Mouse (Mus musculus): ENCODE data around the gene Hoxa6. TPM values are rescaled to one million over a fixed set of nuclear protein-coding genes. Genes with fewer than 3 reads are reported as not detected.

The Hoxa6 gene
- polyA plus RNA-seq, 1 experiment from 2014 or later = 9.4 TPM

- no peak for ATAC-seq
- H3K9me3 ChIP-seq (ENCODE audit: control insufficient read depth, low read length) = no peaks in the 10 kb centered on the region
- H3K27ac ChIP-seq (ENCODE audit: low read depth, low read length) = peak overlapping the region; percentile 75
- peak overlapping the region; percentile 38 for H3K4me2 ChIP-seq (ENCODE audit: low read length)
- peak overlapping the region; percentile 0; the same call in 1 of the 2 replicates for H3K4me3 ChIP-seq (ENCODE audit: low read length)
- peaks cover 45% of the 10 kb centered on the region for H3K27me3 ChIP-seq (replicated peaks; ENCODE audit: control insufficient read depth, insufficient read depth, low read length)
- no peaks in the 10 kb centered on the region for H3K36me3 ChIP-seq (ENCODE audit: control insufficient read depth, insufficient read depth, low read length)
- no peaks in the 10 kb centered on the region; the same call in 1 of the 2 replicates for H3K4me1 ChIP-seq (ENCODE audit: control insufficient read depth, insufficient read depth, low read depth, low read length)
- 5% methylated on average over 6 of the region's 6 CpGs for WGBS
- 0 out of 2 replicates have a peak overlapping the region, but pooled peaks have one; percentile 3 for H3K9ac ChIP-seq (ENCODE audit: low read depth, low read length)
Measured at GRCm38 (mm10) chr6:52184668-52185067, 23.9 kb downstream of the Hoxa6 start.

GRCm38 (mm10) chr6:52183311-52184080 lies 25.0 kb downstream of the Hoxa6 start:
- no peak for ATAC-seq
- WGBS = 13% methylated on average over 10 of the region's 10 CpGs
- Histone ChIP-seq H3K4me2 (ENCODE audit: low read length) (peak overlapping the region; percentile 38), H3K4me1 (ENCODE audit: control insufficient read depth, insufficient read depth, low read depth, low read length) (no peaks in the 10 kb centered on the region; the same call in 1 of the 2 replicates), H3K9ac (ENCODE audit: low read depth, low read length) (peak overlapping the region; percentile 41), H3K27me3 (replicated peaks; ENCODE audit: control insufficient read depth, insufficient read depth, low read length) (peaks cover 48% of the 10 kb centered on the region), H3K27ac (ENCODE audit: low read depth, low read length) (peak overlapping the region; percentile 75), H3K4me3 (ENCODE audit: low read length) (peak overlapping the region; percentile 12), H3K36me3 (ENCODE audit: control insufficient read depth, insufficient read depth, low read length) (no peaks in the 10 kb centered on the region), H3K9me3 (ENCODE audit: control insufficient read depth, low read length) (no peaks in the 10 kb centered on the region)

GRCm38 (mm10) chr6:52182793-52183192 lies 25.7 kb downstream of the Hoxa6 start:
- H3K36me3 ChIP-seq (ENCODE audit: control insufficient read depth, insufficient read depth, low read length) = no peaks in the 10 kb centered on the region
- H3K27me3 ChIP-seq (replicated peaks; ENCODE audit: control insufficient read depth, insufficient read depth, low read length) = peaks cover 49% of the 10 kb centered on the region
- H3K4me1 ChIP-seq (ENCODE audit: control insufficient read depth, insufficient read depth, low read depth, low read length) = no peaks in the 10 kb centered on the region; the same call in 1 of the 2 replicates
- peak overlapping the region; percentile 38 for H3K4me2 ChIP-seq (ENCODE audit: low read length)
- H3K9me3 ChIP-seq (ENCODE audit: control insufficient read depth, low read length) = no peaks in the 10 kb centered on the region
- no peak for ATAC-seq
- H3K4me3 ChIP-seq (ENCODE audit: low read length) = no peak overlapping the region; the same call in 1 of the 2 replicates
- WGBS = 22% methylated on average over 1 of the region's 1 CpGs
- peak overlapping the region; percentile 75 for H3K27ac ChIP-seq (ENCODE audit: low read depth, low read length)
- peak overlapping the region; percentile 41 for H3K9ac ChIP-seq (ENCODE audit: low read depth, low read length)

- H3K27me3 ChIP-seq (replicated peaks; ENCODE audit: control insufficient read depth, insufficient read depth, low read length) = peaks cover 44% of the 10 kb centered on the region
- H3K4me2 ChIP-seq (ENCODE audit: low read length) = peak overlapping the region; percentile 64
Measured at GRCm38 (mm10) chr6:52182030-52182429, 26.5 kb downstream of the Hoxa6 start.

GRCm38 (mm10) chr6:52180726-52181125 lies 27.8 kb downstream of the Hoxa6 start:
- peak overlapping the region; percentile 69 for H3K9ac ChIP-seq (ENCODE audit: low read depth, low read length)
- H3K27me3 ChIP-seq (replicated peaks; ENCODE audit: control insufficient read depth, insufficient read depth, low read length) = peaks cover 33% of the 10 kb centered on the region
- peak overlapping the region; percentile 64 for H3K4me2 ChIP-seq (ENCODE audit: low read length)
- peak overlapping the region; percentile 90 for H3K27ac ChIP-seq (ENCODE audit: low read depth, low read length)
- H3K4me3 ChIP-seq (ENCODE audit: low read length) = peak overlapping the region; percentile 52
- H3K4me1 ChIP-seq (ENCODE audit: control insufficient read depth, insufficient read depth, low read depth, low read length) = no peaks in the 10 kb centered on the region; the same call in 1 of the 2 replicates
- no peaks in the 10 kb centered on the region for H3K36me3 ChIP-seq (ENCODE audit: control insufficient read depth, insufficient read depth, low read length)
- WGBS = 16% methylated on average over 3 of the region's 3 CpGs
- no peaks in the 10 kb centered on the region for H3K9me3 ChIP-seq (ENCODE audit: control insufficient read depth, low read length)
- ATAC-seq = no peak

More at GRCm38 (mm10) chr6:52182030-52182429, 26.5 kb downstream of the Hoxa6 start:
- H3K9ac ChIP-seq (ENCODE audit: low read depth, low read length) = no peak overlapping the region
- no peaks in the 10 kb centered on the region; the same call in 1 of the 2 replicates for H3K4me1 ChIP-seq (ENCODE audit: control insufficient read depth, insufficient read depth, low read depth, low read length)
- no peak overlapping the region for H3K27ac ChIP-seq (ENCODE audit: low read depth, low read length)
- WGBS = 20% methylated on average over 2 of the region's 2 CpGs
- no peaks in the 10 kb centered on the region for H3K9me3 ChIP-seq (ENCODE audit: control insufficient read depth, low read length)
- no peak overlapping the region for H3K4me3 ChIP-seq (ENCODE audit: low read length)
- ATAC-seq = no peak
- H3K36me3 ChIP-seq (ENCODE audit: control insufficient read depth, insufficient read depth, low read length) = no peaks in the 10 kb centered on the region

- Histone ChIP-seq H3K4me1 (ENCODE audit: control insufficient read depth, insufficient read depth, low read depth, low read length) (no peaks in the 10 kb centered on the region), H3K27me3 (replicated peaks; ENCODE audit: control insufficient read depth, insufficient read depth, low read length) (peaks cover 32% of the 10 kb centered on the region), H3K9ac (ENCODE audit: low read depth, low read length) (peak overlapping the region; percentile 69), H3K4me3 (ENCODE audit: low read length) (peak overlapping the region; percentile 52), H3K27ac (ENCODE audit: low read depth, low read length) (peak overlapping the region; percentile 90), H3K9me3 (ENCODE audit: control insufficient read depth, low read length) (no peaks in the 10 kb centered on the region), H3K4me2 (ENCODE audit: low read length) (peak overlapping the region; percentile 64), H3K36me3 (ENCODE audit: control insufficient read depth, insufficient read depth, low read length) (no peaks in the 10 kb centered on the region)
- 6% methylated on average over 11 of the region's 11 CpGs for WGBS
- ATAC-seq = no peak
Measured at GRCm38 (mm10) chr6:52180213-52180710, 28.3 kb downstream of the Hoxa6 start.

- ATAC-seq = no peak
- H3K4me3 ChIP-seq (ENCODE audit: low read length) = peak overlapping the region; percentile 52
- peak overlapping the region; percentile 64 for H3K4me2 ChIP-seq (ENCODE audit: low read length)
- WGBS = 2% methylated on average over 10 of the region's 10 CpGs
- H3K4me1 ChIP-seq (ENCODE audit: control insufficient read depth, insufficient read depth, low read depth, low read length) = no peaks in the 10 kb centered on the region
- peak overlapping the region; percentile 69 for H3K9ac ChIP-seq (ENCODE audit: low read depth, low read length)
- peaks cover 36% of the 10 kb centered on the region for H3K27me3 ChIP-seq (replicated peaks; ENCODE audit: control insufficient read depth, insufficient read depth, low read length)
- no peaks in the 10 kb centered on the region for H3K9me3 ChIP-seq (ENCODE audit: control insufficient read depth, low read length)
- H3K27ac ChIP-seq (ENCODE audit: low read depth, low read length) = peak overlapping the region; percentile 90
- no peaks in the 10 kb centered on the region for H3K36me3 ChIP-seq (ENCODE audit: control insufficient read depth, insufficient read depth, low read length)
Measured at GRCm38 (mm10) chr6:52179690-52180089, 28.8 kb downstream of the Hoxa6 start.

GRCm38 (mm10) chr6:52178918-52179665 lies 29.4 kb downstream of the Hoxa6 start:
- Histone ChIP-seq H3K9ac (ENCODE audit: low read depth, low read length) (peak overlapping the region; percentile 69), H3K4me3 (ENCODE audit: low read length) (peak overlapping the region; percentile 52), H3K9me3 (ENCODE audit: control insufficient read depth, low read length) (no peaks in the 10 kb centered on the region), H3K4me2 (ENCODE audit: low read length) (peak overlapping the region; percentile 64), H3K27me3 (replicated peaks; ENCODE audit: control insufficient read depth, insufficient read depth, low read length) (peaks cover 38% of the 10 kb centered on the region), H3K36me3 (ENCODE audit: control insufficient read depth, insufficient read depth, low read length) (no peaks in the 10 kb centered on the region), H3K27ac (ENCODE audit: low read depth, low read length) (peak overlapping the region; percentile 90), H3K4me1 (ENCODE audit: control insufficient read depth, insufficient read depth, low read depth, low read length) (no peaks in the 10 kb centered on the region)
- WGBS = 1% methylated on average over 4 of the region's 4 CpGs
- no peak for ATAC-seq

- H3K4me1 ChIP-seq (ENCODE audit: control insufficient read depth, insufficient read depth, low read depth, low read length) = no peaks in the 10 kb centered on the region
- peak overlapping the region; percentile 64 for H3K4me2 ChIP-seq (ENCODE audit: low read length)
- H3K4me3 ChIP-seq (ENCODE audit: low read length) = peak overlapping the region; percentile 52
- peak overlapping the region; percentile 90 for H3K27ac ChIP-seq (ENCODE audit: low read depth, low read length)
- WGBS = 3% methylated on average over 9 of the region's 9 CpGs
- H3K36me3 ChIP-seq (ENCODE audit: control insufficient read depth, insufficient read depth, low read length) = no peaks in the 10 kb centered on the region
- no peak for ATAC-seq
- peaks cover 34% of the 10 kb centered on the region for H3K27me3 ChIP-seq (replicated peaks; ENCODE audit: control insufficient read depth, insufficient read depth, low read length)
- no peaks in the 10 kb centered on the region for H3K9me3 ChIP-seq (ENCODE audit: control insufficient read depth, low read length)
- peak overlapping the region; percentile 69 for H3K9ac ChIP-seq (ENCODE audit: low read depth, low read length)
Measured at GRCm38 (mm10) chr6:52177806-52178205, 30.7 kb downstream of the Hoxa6 start.

Measured in hindbrain, embryonic 16.5 days (tissue).